Mouse (Mus musculus): ENCODE measurements around the gene Ube2f.

- TF ChIP-seq ZC3H11A (IDR thresholded peaks at IDR 0.05; ENCODE audit: borderline replicate concordance, low read depth, low read length) (no peak), ZNF384 (IDR thresholded peaks at IDR 0.05; ENCODE audit: low read depth, low read length) (0 out of 2 replicates have a peak, but pooled peaks have one; percentile 30), HCFC1 (IDR thresholded peaks at IDR 0.05; ENCODE audit: borderline replicate concordance, insufficient read depth, low read length) (no peak), CHD2 (IDR thresholded peaks at IDR 0.05; ENCODE audit: low read depth, low read length) (no peak), MAFK (IDR thresholded peaks at IDR 0.05; ENCODE audit: insufficient read depth, low read depth, low read length) (no peak)
Observed at GRCm38 (mm10) chr1:91313251-91313650, 63.1 kb downstream of the Ube2f start.
